Mouse (Mus musculus) frontal cortex, postnatal 36 days (tissue): ENCODE measurements around the gene Gm10772.
"Not testable (repeated sequence)": the region's sequence is repeated elsewhere in the genome, so short reads cannot be mapped to it uniquely, and the experiment has no call there.

Experiments used
- DNase-seq, 2 experiments: peaks; one replicate each; pipeline ENCODE4 v3.0.0; 2022; ENCODE audit warnings: low spot score in 2 of 2

Gene Gm10772

GRCm38 (mm10) chr13:66227473-66227872, at the start of gene Gm10772:
Gene Gm10772 (minus strand): TSS chr13:66227573.
- not testable (repeated sequence) for DNase-seq

- not testable (repeated sequence) for DNase-seq
These were observed 36.5 kb upstream of the Gm10772 start for GRCm38 (mm10) chr13:66263914-66264313.

- DNase-seq = not testable (repeated sequence)
These were observed 35.8 kb upstream of the Gm10772 start for GRCm38 (mm10) chr13:66263141-66263540.

- no peak for DNase-seq
These were observed 13.0 kb downstream of the Gm10772 start for GRCm38 (mm10) chr13:66214349-66214748.

GRCm38 (mm10) chr13:66213811-66214210, 13.6 kb downstream of the Gm10772 start:
- not testable (repeated sequence) for DNase-seq

GRCm38 (mm10) chr13:66179172-66179571, 48.2 kb downstream of the Gm10772 start:
- DNase-seq = not testable (repeated sequence)
